ENCODE assay signal across 16 mouse cellular contexts in the genomic region with DNA sequence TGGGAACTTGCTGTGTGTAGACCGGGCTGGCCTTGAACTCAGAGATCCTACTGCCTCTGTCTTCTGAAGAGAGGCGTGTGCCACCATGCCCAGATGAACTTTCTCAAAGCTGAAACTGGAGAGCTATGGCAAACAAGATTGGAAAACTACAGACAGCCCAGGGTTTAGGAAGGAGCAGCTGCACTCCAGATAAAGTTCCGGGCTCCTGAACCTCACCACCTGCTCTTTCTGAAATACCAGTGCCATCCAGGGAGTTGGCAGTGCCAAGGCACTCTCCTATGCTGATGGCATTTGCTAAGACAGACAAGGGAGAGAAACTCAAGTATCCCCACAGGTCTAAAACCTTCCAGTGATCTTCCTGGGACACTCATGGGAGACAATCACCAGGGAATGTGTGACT.
"Had no signal": no experiment of that assay in that cellular context is flagged by ENCODE, and none has a peak within 500 bp of the region (broad histone marks: within the 10 kb centered on the region; RNA-seq: fewer than 3 reads in every experiment).

No protein-coding gene starts in this region.

- DNase-seq: retina, postnatal 1 day; right cerebral cortex, adult 18-20 months; right cerebral cortex, postnatal 14 days; right cerebral cortex, postnatal 25 days; right cerebral cortex, postnatal 4 days; spleen, adult 18-20 months; thymus, adult 18-20 months; thymus, adult 2 months; thymus, postnatal 14 days; thymus, postnatal 25 days; thymus, postnatal 36 days; thymus, postnatal 4 days had no signal

- H3K4me3 ChIP-seq: neural tube, embryonic 13.5 days; neural tube, embryonic 15.5 days; stomach, embryonic 15.5 days had no signal

- H3K4me2 ChIP-seq: neural tube, embryonic 13.5 days; neural tube, embryonic 15.5 days; stomach, embryonic 15.5 days had no signal

- H3K27me3 ChIP-seq: neural tube, embryonic 13.5 days; neural tube, embryonic 15.5 days; stomach, embryonic 15.5 days had no signal

- H3K27ac ChIP-seq: neural tube, embryonic 13.5 days; neural tube, embryonic 15.5 days; stomach, embryonic 15.5 days; stomach, postnatal 0 days had no signal
